Mouse (Mus musculus): ENCODE results near the gene Gpr39.

DNA sequence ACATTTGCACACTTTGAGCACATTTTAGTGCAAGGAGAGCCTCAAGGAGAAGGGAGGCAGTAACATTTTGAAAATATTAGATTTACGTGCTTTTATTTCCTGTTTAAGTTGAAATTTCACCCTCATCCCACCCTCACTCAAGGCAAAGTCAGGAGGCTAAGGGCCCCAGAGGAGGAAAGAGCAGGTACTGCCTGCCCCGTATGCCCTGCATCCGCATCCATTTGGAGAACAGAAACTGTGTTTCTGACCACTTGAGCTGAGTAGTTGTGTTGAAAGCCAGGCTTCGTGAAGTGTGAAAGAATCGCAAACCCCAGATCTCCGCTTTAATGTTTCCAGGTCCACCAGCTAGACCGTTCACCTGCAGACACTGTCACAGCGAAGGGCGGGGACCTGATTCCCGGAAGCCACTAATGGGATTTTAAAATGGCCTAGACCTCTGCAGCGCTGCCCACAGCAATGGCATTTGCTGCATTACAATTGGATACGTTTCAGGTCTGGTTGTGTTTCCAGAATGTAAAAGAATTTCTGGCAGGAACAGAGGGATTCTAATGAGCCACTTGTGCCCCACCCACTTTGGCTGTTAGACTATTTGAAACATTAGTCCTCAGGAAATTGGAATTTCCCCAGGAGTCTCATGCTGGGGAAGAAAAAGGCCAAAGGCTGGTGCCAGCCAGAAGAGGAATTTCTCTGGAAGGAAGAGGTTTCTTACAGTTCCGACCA, 11.1 kb downstream of the Gpr39 start:
- no peak for TF ChIP-seq FOSL1 (IDR thresholded peaks at IDR 0.05; ENCODE audit: insufficient read depth, low read length, poor library complexity, severe bottlenecking)
- TF ChIP-seq CTCF (IDR thresholded peaks at IDR 0.05; ENCODE audit: control insufficient read depth, insufficient read depth, insufficient read length), result no peak
- TF ChIP-seq MAX (IDR thresholded peaks at IDR 0.05), result no peak
- TF ChIP-seq MYOD1 (IDR thresholded peaks at IDR 0.05; ENCODE audit: control insufficient read depth, insufficient read length, low read depth), result no peak
- TF ChIP-seq USF1 (IDR thresholded peaks at IDR 0.05; ENCODE audit: low read depth), result no peak
